Mouse (Mus musculus): ENCODE measurements around the gene Wdr78. TPM values are rescaled to one million over a fixed set of nuclear protein-coding genes. Genes with fewer than 3 reads are reported as not detected.

Wdr78 gene
- polyA plus RNA-seq (2012; rRNA removed), result 0.65 and 0.76 TPM in 2 replicates

DNA sequence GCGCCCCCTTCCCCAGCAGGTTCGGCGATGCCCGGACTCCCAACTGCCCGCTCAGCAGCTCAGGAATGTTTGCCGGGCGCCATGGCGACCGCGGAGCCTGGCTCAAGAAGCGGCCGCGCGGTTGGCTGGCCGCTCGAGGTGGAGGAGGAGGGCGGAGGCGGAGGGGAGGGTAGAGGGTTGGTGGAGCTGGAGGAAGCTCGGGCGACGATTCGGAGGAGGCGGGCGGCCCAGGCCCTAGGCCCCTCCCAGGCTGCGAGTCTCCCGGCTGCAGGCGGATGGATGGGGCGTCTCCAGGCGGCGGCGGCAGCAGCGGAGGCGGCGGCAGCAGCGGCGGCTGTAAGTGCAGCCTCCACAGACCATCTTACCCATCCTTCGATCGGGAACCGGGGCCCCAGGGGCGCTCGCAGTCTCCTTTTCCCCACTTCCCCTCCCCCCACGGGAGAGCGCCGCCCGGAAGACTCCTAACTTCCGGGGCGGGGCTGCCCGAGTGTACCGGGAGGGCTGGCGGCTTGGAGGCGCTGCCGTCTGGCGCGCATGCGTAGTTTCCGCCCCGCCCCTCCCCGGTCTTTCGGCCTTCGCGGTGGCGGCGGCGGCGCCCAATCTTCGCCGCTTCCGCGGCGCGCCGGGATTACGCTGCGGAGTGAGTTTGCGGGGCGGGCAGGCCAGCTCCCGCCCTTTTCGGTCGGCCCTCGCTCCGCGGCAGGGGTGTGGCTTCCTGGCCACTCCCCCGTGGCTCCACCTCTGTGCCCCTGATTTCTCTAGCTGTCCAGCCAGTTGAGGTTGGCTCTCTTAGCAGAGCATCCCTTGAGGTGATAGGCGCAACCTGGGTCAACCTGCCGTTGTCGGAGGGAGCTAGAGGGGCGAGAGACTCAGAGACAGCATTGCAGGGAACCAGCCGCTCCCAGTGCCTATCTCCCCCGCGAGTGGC lies at the start of gene Wdr78, which contains the start of gene Mier1:
Gene Wdr78, minus strand, starts transcription at position 372 of the 928 bp plus-strand sequence.
Gene Mier1, plus strand, starts transcription at position 207 of the 928 bp plus-strand sequence.

DNA sequence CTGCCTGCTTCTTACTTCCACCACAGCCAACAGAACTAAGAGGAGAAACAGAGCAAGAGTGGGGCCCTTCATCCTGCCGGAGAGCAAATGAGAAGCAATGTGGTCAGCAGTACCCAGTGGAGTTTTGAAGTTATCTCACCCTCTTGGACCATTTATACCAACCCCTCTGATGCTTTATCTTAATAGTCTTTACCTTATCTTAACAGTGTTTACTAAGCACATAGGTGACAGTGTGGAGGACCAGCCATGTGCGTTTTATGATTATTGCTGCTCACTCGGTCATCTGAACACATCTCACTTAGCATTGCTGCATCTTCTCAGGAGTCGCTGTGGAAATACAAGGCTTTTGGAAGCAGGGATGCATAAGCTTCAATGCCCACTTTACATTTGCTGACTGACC lies 87.7 kb downstream of the Wdr78 start, which contains the start of gene Insl5:
Gene Insl5, minus strand, starts transcription at position 222 of the 400 bp plus-strand sequence.

Other genes starting within 250 kb of the Wdr78 start
- gene Tctex1d1, start 135.9 kb downstream of the Wdr78 start, polyA plus RNA-seq (2012; rRNA removed), result 0.08 and 0.09 TPM in 2 replicates
- gene Insl5, start 87.7 kb downstream of the Wdr78 start, polyA plus RNA-seq (2012; rRNA removed), result 0.06 TPM in 1 of 2 replicates, not detected in the other
- gene Mier1, start 165 bp downstream of the Wdr78 start, polyA plus RNA-seq (2012; rRNA removed), result 16.6 and 18.1 TPM in 2 replicates
- 5.1 and 6.5 TPM in 2 replicates for gene Slc35d1, start 100.6 kb upstream of the Wdr78 start, polyA plus RNA-seq (2012; rRNA removed)
- gene 4921539E11Rik, start 176.3 kb upstream of the Wdr78 start, polyA plus RNA-seq (2012; rRNA removed), result not detected in 2 replicates
- 6.5 and 7.3 TPM in 2 replicates for gene Oma1, start 199.3 kb upstream of the Wdr78 start, polyA plus RNA-seq (2012; rRNA removed)